Mouse (Mus musculus) liver, embryonic 14.5 days (tissue): Measurements from ENCODE around the gene Kcnk18.

Source experiments
- CTCF ChIP-seq: IDR thresholded peaks from 2 replicates; pipeline ENCODE4 v1.5.1; 2016; ENCODE audit warnings: antibody characterized with exemption, low read depth, control low read depth
- EP300 ChIP-seq: IDR thresholded peaks from 2 replicates; pipeline ENCODE4 v1.6.1; 2016; ENCODE audit warnings: antibody characterized with exemption, low read depth

- no peak for TF ChIP-seq CTCF
- TF ChIP-seq EP300: no peak
Observed at GRCm38 (mm10) chr19:59264838-59265532, 46.0 kb downstream of the Kcnk18 start.
